Mouse (Mus musculus) embryonic facial prominence, embryonic 14.5 days (tissue): Measurements from ENCODE around the gene Gstm5. TPM values are rescaled to one million over a fixed set of nuclear protein-coding genes. Genes with fewer than 3 reads are reported as not detected.
"Not testable (repeated sequence)": the region's sequence is repeated elsewhere in the genome, so short reads cannot be mapped to it uniquely, and the experiment has no call there.

ENCODE experiments used
- ATAC-seq: fragments of 200-750 bp; cut with Nextera tagmentation; 2 replicates; pipeline ENCODE4 v1.8.0; 2017; ENCODE audit warnings: low read depth, moderate number of reproducible peaks, moderate TSS enrichment
- DNase-seq: peaks from one replicate; pipeline ENCODE4 v3.0.0-alpha.2; 2015; ENCODE audit warnings: low spot score
- H3K27ac ChIP-seq: fragments of 300-500 bp; sonication (generic); replicated peaks from 2 replicates; pipeline ENCODE4 v1.5.1; 2014; ENCODE audit warnings: low read depth, mild to moderate bottlenecking, low read length, moderate library complexity
- H3K27me3 ChIP-seq: fragments of 300-500 bp; sonication (generic); replicated peaks from 2 replicates; pipeline ENCODE4 v1.6.1; 2014; ENCODE audit warnings: low read length; ENCODE audit not compliant: control insufficient read depth, insufficient read depth
- H3K36me3 ChIP-seq: fragments of 300-500 bp; sonication (generic); 2 replicates; pipeline ENCODE4 v1.6.1; 2014; ENCODE audit warnings: low read length, mixed read lengths; ENCODE audit not compliant: control insufficient read depth, insufficient read depth
- H3K4me1 ChIP-seq: fragments of 300-500 bp; sonication (generic); 2 replicates; pipeline ENCODE4 v1.6.1; 2014; ENCODE audit warnings: antibody characterized with exemption, low read length; ENCODE audit not compliant: control insufficient read depth, insufficient read depth
- H3K4me2 ChIP-seq: fragments of 300-500 bp; sonication (generic); 2 replicates; pipeline ENCODE4 v1.6.1; 2014; ENCODE audit warnings: low read depth, mild to moderate bottlenecking, low read length, moderate library complexity, mixed read lengths
- H3K4me3 ChIP-seq: fragments of 300-500 bp; sonication (generic); 2 replicates; pipeline ENCODE4 v1.5.1; 2014; ENCODE audit warnings: low read depth, mild to moderate bottlenecking, low read length
- H3K9ac ChIP-seq: fragments of 300-500 bp; sonication (generic); 2 replicates; pipeline ENCODE4 v1.6.1; 2014; ENCODE audit warnings: low read depth, mild to moderate bottlenecking, low read length, moderate library complexity, mixed read lengths
- H3K9me3 ChIP-seq: fragments of 300-500 bp; sonication (generic); 2 replicates; pipeline ENCODE4 v1.6.1; 2016; ENCODE audit warnings: low read length; ENCODE audit not compliant: control insufficient read depth
- WGBS: fragments of 180-500 bp; shearing (Covaris S2); extraction: QIAGEN DNeasy Blood & Tissue Kit; methylation state at CpG from one replicate; pipeline ENCODE4 v1.1.7; 2014; 5-methylcytosine and 5-hydroxymethylcytosine counted together
- polyA plus RNA-seq: library from polyadenylated mRNA; unstranded; fragments of >200 nt; fragmentation: Nextera tagmentation; extraction: Ambion mirVana; gene quantifications from 2 replicates; pipeline ENCODE4 v1.2.1, GENCODE M21; 2014

The Gstm5 gene
- polyA plus RNA-seq, 1 experiment from 2014 or later = 226 TPM

GRCm38 (mm10) chr3:107853232-107854181 lies 42.1 kb upstream of the Gstm5 start:
- H3K9me3 ChIP-seq = no peaks in the 10 kb centered on the region
- no peak overlapping the region for H3K4me2 ChIP-seq
- ATAC-seq = no peak
- DNase-seq = no peak
- H3K27ac ChIP-seq = no peak overlapping the region
- no peak overlapping the region for H3K4me3 ChIP-seq
- H3K36me3 ChIP-seq = no peaks in the 10 kb centered on the region
- H3K27me3 ChIP-seq = no peaks in the 10 kb centered on the region
- H3K9ac ChIP-seq = no peak overlapping the region
- peaks cover 19% of the 10 kb centered on the region for H3K4me1 ChIP-seq
- WGBS = 80% methylated on average over 17 of the region's 17 CpGs

GRCm38 (mm10) chr3:107855368-107855767 lies 40.3 kb upstream of the Gstm5 start:
- Histone ChIP-seq H3K36me3 (no peaks in the 10 kb centered on the region), H3K4me2 (no peak overlapping the region), H3K9me3 (no peaks in the 10 kb centered on the region), H3K27ac (no peak overlapping the region), H3K27me3 (no peaks in the 10 kb centered on the region), H3K4me1 (peaks cover 7% of the 10 kb centered on the region), H3K9ac (no peak overlapping the region), H3K4me3 (no peak overlapping the region)
- DNase-seq (no peak), ATAC-seq (no peak)
- WGBS = 51% methylated on average over 13 of the region's 13 CpGs

- ATAC-seq = no peak
- no peaks in the 10 kb centered on the region for H3K9me3 ChIP-seq
- no peak overlapping the region for H3K9ac ChIP-seq
- H3K27me3 ChIP-seq = no peaks in the 10 kb centered on the region
- no peak overlapping the region for H3K4me3 ChIP-seq
- 71% methylated on average over 6 of the region's 6 CpGs for WGBS
- no peaks in the 10 kb centered on the region; the same call in 1 of the 2 replicates for H3K4me1 ChIP-seq
- DNase-seq = no peak
- no peak overlapping the region for H3K27ac ChIP-seq
- no peaks in the 10 kb centered on the region for H3K36me3 ChIP-seq
- H3K4me2 ChIP-seq = no peak overlapping the region
Measured at GRCm38 (mm10) chr3:107857646-107858045, 38.0 kb upstream of the Gstm5 start.

GRCm38 (mm10) chr3:107861483-107861882 lies 34.1 kb upstream of the Gstm5 start:
- not testable (repeated sequence) for H3K4me2 ChIP-seq, H3K4me3 ChIP-seq, H3K9ac ChIP-seq, ATAC-seq, H3K9me3 ChIP-seq, H3K4me1 ChIP-seq, H3K27ac ChIP-seq, DNase-seq, H3K36me3 ChIP-seq, H3K27me3 ChIP-seq
- WGBS = 79% methylated on average over 5 of the region's 5 CpGs

- 69% methylated on average over 2 of the region's 2 CpGs for WGBS
- no peaks in the 10 kb centered on the region for H3K27me3 ChIP-seq
- H3K4me1 ChIP-seq = no peaks in the 10 kb centered on the region
- no peak overlapping the region for H3K9ac ChIP-seq
- DNase-seq (no peak), ATAC-seq (no peak)
- H3K4me2 ChIP-seq = no peak overlapping the region
- H3K4me3 ChIP-seq = no peak overlapping the region
- no peaks in the 10 kb centered on the region for H3K9me3 ChIP-seq
- no peaks in the 10 kb centered on the region for H3K36me3 ChIP-seq
- H3K27ac ChIP-seq = no peak overlapping the region
Measured at GRCm38 (mm10) chr3:107862471-107862870, 33.1 kb upstream of the Gstm5 start.

GRCm38 (mm10) chr3:107863471-107863870 lies 32.1 kb upstream of the Gstm5 start:
- no peak overlapping the region for H3K27ac ChIP-seq
- H3K4me3 ChIP-seq = no peak overlapping the region
- DNase-seq (no peak), ATAC-seq (no peak)
- H3K27me3 ChIP-seq = no peaks in the 10 kb centered on the region
- H3K4me1 ChIP-seq = no peaks in the 10 kb centered on the region
- H3K9me3 ChIP-seq = no peaks in the 10 kb centered on the region
- WGBS = 79% methylated on average over 5 of the region's 5 CpGs
- H3K9ac ChIP-seq = no peak overlapping the region
- H3K36me3 ChIP-seq = no peaks in the 10 kb centered on the region
- no peak overlapping the region for H3K4me2 ChIP-seq

- no peaks in the 10 kb centered on the region for H3K36me3 ChIP-seq
- DNase-seq = peak; percentile 88
- H3K27me3 ChIP-seq = no peaks in the 10 kb centered on the region
- WGBS = 6% methylated on average over 2 of the region's 2 CpGs
- H3K27ac ChIP-seq = no peak overlapping the region
- no peak overlapping the region for H3K4me2 ChIP-seq
- no peak overlapping the region for H3K9ac ChIP-seq
- no peaks in the 10 kb centered on the region for H3K9me3 ChIP-seq
- H3K4me1 ChIP-seq = 0 out of 2 replicates have a peak, but pooled peaks cover 2% of the 10 kb centered on the region
- no peak overlapping the region for H3K4me3 ChIP-seq
- ATAC-seq = peak; percentile 82
Measured at GRCm38 (mm10) chr3:107863898-107864603, 31.6 kb upstream of the Gstm5 start.

- Histone ChIP-seq H3K36me3 (no peaks in the 10 kb centered on the region), H3K4me2 (no peak overlapping the region), H3K27ac (no peak overlapping the region), H3K27me3 (no peaks in the 10 kb centered on the region), H3K9ac (no peak overlapping the region), H3K4me1 (0 out of 2 replicates have a peak, but pooled peaks cover 3% of the 10 kb centered on the region), H3K4me3 (no peak overlapping the region), H3K9me3 (no peaks in the 10 kb centered on the region)
- no peak for DNase-seq
- no peak for ATAC-seq
- WGBS = 66% methylated on average over 10 of the region's 10 CpGs
Measured at GRCm38 (mm10) chr3:107865364-107866091, 30.1 kb upstream of the Gstm5 start.
